Mouse (Mus musculus): ENCODE measurements around the gene Rxfp4. TPM values are rescaled to one million over a fixed set of nuclear protein-coding genes. Genes with fewer than 3 reads are reported as not detected.

The Rxfp4 gene
- polyA plus RNA-seq (2012; rRNA removed), result not detected in 2 replicates

DNA sequence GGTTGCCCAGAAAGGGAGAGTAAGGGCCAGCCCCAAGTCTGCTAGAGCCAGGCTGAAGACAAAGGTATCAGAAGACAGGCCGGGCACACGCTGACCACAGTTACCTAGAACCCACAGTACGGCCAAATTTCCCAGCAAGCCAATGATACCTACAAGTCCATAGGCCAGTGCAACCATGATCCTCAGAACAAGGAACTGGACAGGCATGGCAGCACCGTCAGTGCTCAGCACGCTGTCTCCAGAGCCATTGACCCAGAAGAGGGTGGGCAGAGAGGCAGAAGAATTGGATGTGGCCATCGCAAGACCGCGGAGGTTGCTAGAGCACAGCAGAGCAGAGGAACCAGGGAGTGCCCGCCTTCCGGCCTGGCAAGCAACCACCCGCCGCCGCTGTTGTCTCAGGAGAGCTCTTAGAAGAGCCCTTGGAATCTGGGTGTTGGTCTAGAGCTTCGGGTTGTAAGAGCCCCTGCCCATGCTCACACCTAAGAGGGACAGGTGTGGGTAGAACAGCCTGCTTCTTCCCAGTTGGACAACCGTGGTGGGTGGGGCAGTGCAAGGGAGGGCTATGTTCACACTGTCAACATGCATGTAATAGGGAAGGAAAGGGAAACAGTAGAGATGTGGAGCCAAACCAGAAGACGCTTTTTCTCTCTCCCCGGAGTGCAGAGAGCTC, at the start of gene Rxfp4:
Rxfp4 (minus strand) TSS at position 297 of the 670 bp plus-strand sequence.
- no peak for DNase-seq (ENCODE audit: low read depth)
- TF ChIP-seq CTCF (IDR thresholded peaks at IDR 0.05; ENCODE audit: borderline replicate concordance, extremely low read depth, insufficient read depth, insufficient read length) (no peak), POLR2A (IDR thresholded peaks at IDR 0.05; ENCODE audit: borderline replicate concordance, extremely low read depth, insufficient read depth, insufficient read length, poor library complexity, severe bottlenecking) (no peak)

DNA sequence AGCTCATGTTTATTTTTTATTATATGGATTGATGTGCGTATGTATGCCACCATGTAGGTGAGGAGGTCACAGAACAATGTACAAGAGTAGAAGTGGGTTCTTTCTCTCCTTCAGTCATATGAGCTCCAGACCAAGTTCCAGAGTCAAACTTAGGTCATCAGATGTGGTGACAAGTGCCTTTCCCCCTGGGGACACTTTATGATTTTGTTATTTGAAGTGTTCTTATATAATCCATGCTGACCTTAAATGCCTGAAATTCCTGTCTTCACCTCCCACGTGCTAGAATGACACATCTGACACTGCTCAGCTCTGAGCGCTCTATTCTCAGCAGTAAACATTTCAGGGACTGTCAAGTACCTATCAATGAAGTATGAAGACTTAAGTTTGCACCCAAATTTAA, 48.3 kb upstream of the Rxfp4 start:
- no peak for TF ChIP-seq POLR2A (IDR thresholded peaks at IDR 0.05; ENCODE audit: borderline replicate concordance, extremely low read depth, insufficient read depth, insufficient read length, poor library complexity, severe bottlenecking)
- TF ChIP-seq CTCF (IDR thresholded peaks at IDR 0.05; ENCODE audit: borderline replicate concordance, extremely low read depth, insufficient read depth, insufficient read length), result no peak
- no peak for DNase-seq (ENCODE audit: low read depth)

DNA sequence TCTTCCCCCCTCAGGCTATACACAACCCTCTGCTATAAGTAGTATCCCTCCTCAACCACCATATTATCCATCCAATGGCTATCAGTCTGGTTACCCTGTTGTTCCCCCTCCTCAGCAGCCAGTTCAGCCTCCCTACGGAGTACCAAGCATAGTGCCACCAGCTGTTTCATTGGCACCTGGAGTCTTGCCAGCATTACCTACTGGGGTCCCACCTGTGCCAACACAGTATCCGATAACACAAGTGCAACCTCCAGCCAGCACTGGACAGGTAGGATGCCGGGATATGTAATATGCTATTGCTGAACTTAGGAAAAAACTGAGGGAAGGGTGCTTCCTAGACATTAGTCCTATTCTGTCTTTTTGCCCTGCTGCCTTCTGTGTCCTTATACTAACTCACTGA, 47.3 kb upstream of the Rxfp4 start:
- no peak for TF ChIP-seq POLR2A (IDR thresholded peaks at IDR 0.05; ENCODE audit: borderline replicate concordance, extremely low read depth, insufficient read depth, insufficient read length, poor library complexity, severe bottlenecking)
- no peak for TF ChIP-seq CTCF (IDR thresholded peaks at IDR 0.05; ENCODE audit: borderline replicate concordance, extremely low read depth, insufficient read depth, insufficient read length)

DNA sequence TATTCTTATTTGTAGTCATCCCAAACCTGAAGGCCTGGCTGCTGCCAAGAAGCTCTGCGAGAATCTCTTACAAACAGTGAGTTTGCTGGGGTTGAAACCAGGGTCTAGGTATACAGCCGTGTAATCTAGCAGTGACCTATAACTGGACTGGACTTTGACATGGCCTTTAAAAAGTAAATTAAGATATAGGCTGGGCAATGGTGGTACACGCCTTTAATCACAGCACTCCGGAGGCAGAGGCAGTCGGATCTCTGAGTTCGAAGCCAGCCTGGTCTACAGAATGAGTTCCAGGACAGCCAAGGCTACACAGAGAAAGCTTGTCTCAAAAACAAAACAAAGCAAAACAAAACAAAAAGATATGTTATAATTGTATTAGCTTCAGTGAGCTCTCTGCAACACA, 45.9 kb upstream of the Rxfp4 start:
- DNase-seq (ENCODE audit: low read depth), result no peak
- no peak for TF ChIP-seq CTCF (IDR thresholded peaks at IDR 0.05; ENCODE audit: borderline replicate concordance, extremely low read depth, insufficient read depth, insufficient read length)
- TF ChIP-seq POLR2A (IDR thresholded peaks at IDR 0.05; ENCODE audit: borderline replicate concordance, extremely low read depth, insufficient read depth, insufficient read length, poor library complexity, severe bottlenecking), result no peak

More for the DNA sequence above, 47.3 kb upstream of the Rxfp4 start:
- no peak for DNase-seq (ENCODE audit: low read depth)

DNA sequence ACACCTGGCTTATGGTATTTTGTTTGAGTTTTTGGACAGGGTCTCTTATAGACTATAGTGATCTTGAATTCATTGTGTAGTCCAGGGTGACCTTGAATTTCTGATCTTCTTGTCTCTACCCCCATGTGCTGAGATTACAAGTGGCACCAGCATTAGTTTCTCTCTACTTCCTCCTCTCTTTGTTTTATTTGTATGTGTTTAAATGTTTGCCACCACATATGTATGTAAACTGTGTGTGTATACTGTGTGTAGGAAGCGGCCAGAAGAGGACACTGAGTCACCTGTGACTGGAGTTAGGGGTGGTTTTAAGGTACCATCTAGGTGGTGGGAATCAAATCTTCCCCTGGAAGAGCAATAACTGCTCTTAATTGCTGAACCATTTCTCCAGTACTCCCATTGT, 45.1 kb upstream of the Rxfp4 start:
- no peak for DNase-seq (ENCODE audit: low read depth)
- TF ChIP-seq POLR2A (IDR thresholded peaks at IDR 0.05; ENCODE audit: borderline replicate concordance, extremely low read depth, insufficient read depth, insufficient read length, poor library complexity, severe bottlenecking) (no peak), CTCF (IDR thresholded peaks at IDR 0.05; ENCODE audit: borderline replicate concordance, extremely low read depth, insufficient read depth, insufficient read length) (no peak)

DNA sequence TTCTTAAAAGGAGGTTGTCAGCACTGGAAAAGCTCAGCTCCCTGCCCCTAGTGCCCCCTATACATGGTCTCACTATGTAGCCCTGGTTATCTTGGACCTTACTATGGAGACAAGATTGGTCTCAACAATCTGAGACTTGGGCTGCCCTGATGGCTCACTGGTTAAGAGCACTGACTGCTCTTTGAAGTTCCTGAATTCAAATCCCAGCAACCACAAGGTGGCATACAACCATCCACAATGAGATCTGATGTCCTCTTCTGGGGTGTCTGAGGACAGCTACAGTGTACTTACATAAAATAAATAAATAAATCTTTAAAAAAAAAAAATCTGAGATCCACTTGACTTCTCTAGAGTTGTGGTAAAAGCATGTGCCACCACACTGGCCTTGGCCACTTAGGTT, 42.6 kb upstream of the Rxfp4 start:
- peak; percentile 8 for DNase-seq (ENCODE audit: low read depth)
- TF ChIP-seq CTCF (IDR thresholded peaks at IDR 0.05; ENCODE audit: borderline replicate concordance, extremely low read depth, insufficient read depth, insufficient read length), result no peak
- TF ChIP-seq POLR2A (IDR thresholded peaks at IDR 0.05; ENCODE audit: borderline replicate concordance, extremely low read depth, insufficient read depth, insufficient read length, poor library complexity, severe bottlenecking), result no peak

DNA sequence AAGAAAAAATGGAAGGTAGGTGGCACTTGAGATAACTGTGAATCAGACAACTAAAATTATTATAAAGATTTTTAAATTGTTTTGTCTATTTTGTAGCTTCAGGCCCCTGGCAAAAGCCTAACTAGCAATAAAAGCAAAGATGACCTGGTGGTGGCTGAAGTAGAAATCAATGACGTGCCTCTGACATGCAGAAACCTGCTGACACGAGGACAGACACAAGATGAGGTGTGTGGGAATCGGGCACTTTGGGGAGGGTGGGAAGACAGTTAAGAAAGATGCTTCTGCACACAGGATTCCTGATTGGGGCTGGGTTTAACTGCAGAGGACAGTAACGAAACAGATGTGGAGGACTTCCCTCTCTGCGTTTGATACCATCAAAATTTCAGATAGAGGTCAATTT, 36.1 kb upstream of the Rxfp4 start:
- DNase-seq (ENCODE audit: low read depth), result no peak
- TF ChIP-seq CTCF (IDR thresholded peaks at IDR 0.05; ENCODE audit: borderline replicate concordance, extremely low read depth, insufficient read depth, insufficient read length) (no peak), POLR2A (IDR thresholded peaks at IDR 0.05; ENCODE audit: borderline replicate concordance, extremely low read depth, insufficient read depth, insufficient read length, poor library complexity, severe bottlenecking) (no peak)

DNA sequence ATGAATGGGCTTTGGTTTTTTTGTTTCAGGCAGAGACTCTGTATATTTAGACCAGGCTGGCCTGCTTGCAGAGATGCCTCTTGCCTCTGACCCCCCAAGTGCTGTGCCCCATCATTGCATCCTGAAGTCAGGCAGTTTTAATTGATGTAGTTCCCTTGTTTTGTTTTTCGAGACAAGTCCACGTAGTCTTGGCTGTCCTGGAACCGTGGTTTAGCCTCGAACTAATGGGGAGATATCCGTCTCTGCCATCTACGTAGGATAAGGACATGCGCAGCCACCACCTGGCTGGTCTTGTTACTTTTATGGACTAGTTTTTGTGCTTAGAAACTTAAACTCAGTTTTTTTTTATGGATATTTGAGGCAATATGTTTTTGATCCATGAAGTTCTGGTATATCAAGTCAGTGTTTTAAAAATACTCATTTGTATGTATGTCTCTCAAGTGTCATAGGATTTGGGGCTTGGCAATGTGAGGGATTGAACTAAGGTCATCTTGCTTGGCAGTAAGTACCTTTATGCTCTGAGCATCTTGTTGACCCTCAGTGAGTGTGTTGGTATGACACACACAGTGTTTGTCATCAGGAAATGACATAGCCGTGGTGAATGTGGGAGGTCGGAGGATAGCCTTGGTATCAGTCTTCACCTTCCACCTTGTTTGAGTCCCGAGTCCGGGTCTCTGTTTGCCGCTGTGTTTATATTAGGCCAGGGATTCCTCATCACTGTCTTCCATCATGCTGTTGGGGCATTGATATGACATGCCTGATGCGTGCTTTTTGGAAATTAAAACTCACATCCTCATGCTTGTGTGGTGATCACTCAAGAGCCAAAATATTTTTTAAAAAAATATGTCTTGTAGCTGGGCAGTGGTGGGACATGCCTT, 34.0 kb upstream of the Rxfp4 start:
- TF ChIP-seq POLR2A (IDR thresholded peaks at IDR 0.05; ENCODE audit: borderline replicate concordance, extremely low read depth, insufficient read depth, insufficient read length, poor library complexity, severe bottlenecking) (no peak), CTCF (IDR thresholded peaks at IDR 0.05; ENCODE audit: borderline replicate concordance, extremely low read depth, insufficient read depth, insufficient read length) (no peak)

DNA sequence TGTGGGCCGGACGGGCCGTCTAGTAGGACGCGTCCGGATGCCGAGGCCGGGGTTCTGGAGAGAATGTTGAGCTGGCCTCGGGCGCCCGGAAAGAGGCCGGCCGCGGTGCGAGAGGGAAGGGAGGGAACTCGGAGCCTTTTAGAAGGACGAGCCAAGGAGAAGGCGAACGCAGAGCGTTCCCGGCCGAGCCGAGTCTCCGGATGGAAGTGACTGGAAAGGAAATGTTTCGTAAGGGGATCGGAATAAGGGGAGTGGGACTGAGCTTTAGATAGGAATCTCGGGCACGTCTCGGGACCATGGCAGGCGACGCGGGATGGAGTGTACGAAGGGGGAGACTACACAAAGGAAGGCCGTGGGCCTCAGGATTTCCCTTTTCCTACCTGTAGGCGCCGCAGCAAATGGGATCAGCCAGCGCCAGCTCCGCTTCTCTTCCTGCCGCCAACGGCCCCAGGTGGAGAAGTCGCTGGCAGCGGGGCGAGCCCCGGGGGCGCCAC, 33.1 kb upstream of the Rxfp4 start:
- TF ChIP-seq CTCF (IDR thresholded peaks at IDR 0.05; ENCODE audit: borderline replicate concordance, extremely low read depth, insufficient read depth, insufficient read length), result peak; percentile 32; the same call in 1 of the 2 replicates
- peak; percentile 31; the same call in 1 of the 2 replicates for TF ChIP-seq POLR2A (IDR thresholded peaks at IDR 0.05; ENCODE audit: borderline replicate concordance, extremely low read depth, insufficient read depth, insufficient read length, poor library complexity, severe bottlenecking)

More for the DNA sequence above, 34.0 kb upstream of the Rxfp4 start:
- peak; percentile 3 for DNase-seq (ENCODE audit: low read depth)

DNA sequence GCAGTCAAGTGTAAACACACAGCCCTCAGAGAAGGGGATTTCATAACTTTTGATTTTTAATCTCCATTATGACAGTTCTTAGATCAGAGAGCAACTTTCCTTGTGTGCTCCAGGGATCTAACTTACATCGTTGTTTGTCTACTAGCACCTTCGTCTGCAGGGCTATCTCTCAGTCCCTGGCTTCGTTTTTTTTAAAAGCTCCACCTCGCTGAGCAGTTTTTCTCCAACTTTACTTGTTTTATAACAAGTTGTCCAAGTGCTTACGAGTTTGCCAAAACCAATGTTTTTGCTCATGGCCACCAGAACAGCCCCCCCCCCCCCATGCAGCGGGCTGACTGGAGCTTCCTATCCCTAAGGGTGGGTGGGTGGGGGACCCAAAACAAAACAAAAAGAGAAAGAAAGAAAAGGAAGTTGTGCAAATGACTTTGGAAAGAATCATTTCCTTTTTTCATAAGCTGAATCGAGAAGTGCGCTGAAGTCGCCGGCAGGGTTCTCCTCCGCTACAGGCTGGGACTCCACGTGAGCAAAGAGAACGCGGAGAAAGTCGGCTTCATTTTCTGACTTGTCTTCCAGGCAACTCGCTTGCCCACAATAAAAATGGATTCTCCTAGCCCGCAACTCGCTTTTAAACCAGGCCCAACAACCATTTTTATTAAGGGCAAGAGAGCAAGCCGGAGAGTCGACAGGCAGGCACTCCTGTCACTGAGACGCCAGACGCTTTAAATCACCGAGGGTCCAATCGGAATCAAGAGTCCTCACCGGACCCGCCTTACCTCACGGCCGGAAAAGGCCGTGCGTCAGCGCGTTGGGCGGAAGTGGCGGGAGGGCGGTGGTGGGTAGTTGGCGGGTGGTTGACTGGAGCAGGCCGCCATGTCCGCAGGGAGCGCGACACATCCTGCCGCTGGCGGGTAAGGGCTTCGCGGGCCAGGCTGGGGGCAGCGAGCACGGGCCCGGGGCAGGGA, 32.3 kb upstream of the Rxfp4 start, which contains the start of gene Khdc4:
Khdc4 (plus strand) TSS at position 824 of the 962 bp plus-strand sequence.
- DNase-seq (ENCODE audit: low read depth), result peak; percentile 100
- TF ChIP-seq CTCF (IDR thresholded peaks at IDR 0.05; ENCODE audit: borderline replicate concordance, extremely low read depth, insufficient read depth, insufficient read length) (0 out of 2 replicates have a peak, but pooled peaks have one; percentile 10), POLR2A (IDR thresholded peaks at IDR 0.05; ENCODE audit: borderline replicate concordance, extremely low read depth, insufficient read depth, insufficient read length, poor library complexity, severe bottlenecking) (peak; percentile 90)

More for the DNA sequence above, 33.1 kb upstream of the Rxfp4 start:
- peak; percentile 84 for DNase-seq (ENCODE audit: low read depth)
